Mouse (Mus musculus) CD8-positive naive resting alpha-beta T cell, adult 2 months (primary cell): ENCODE data around the gene Vmn1r65.
"Not testable (repeated sequence)": the region's sequence is repeated elsewhere in the genome, so short reads cannot be mapped to it uniquely, and the experiment has no call there.

Source experiments
- DNase-seq, 2 experiments: peaks; one replicate each; pipeline ENCODE4 v3.0.0; 2022; ENCODE audit warnings: low read depth in 2 of 2, low spot score in 2 of 2

Gene Vmn1r65

GRCm38 (mm10) chr7:6010910-6011309 is at the start of gene Vmn1r65:
TSS of gene Vmn1r65 (minus strand) at chr7:6011010.
- DNase-seq: no peak

- DNase-seq: no peak
Observed at GRCm38 (mm10) chr7:6044861-6045260, 34.1 kb upstream of the Vmn1r65 start, which contains the start of gene Nlrp4c. TSS of gene Nlrp4c (plus strand) at chr7:6045161.

- DNase-seq: not testable (repeated sequence)
Observed at GRCm38 (mm10) chr7:5982426-5982825, 28.4 kb downstream of the Vmn1r65 start.

- not testable (repeated sequence) for DNase-seq
Observed at GRCm38 (mm10) chr7:5972546-5972945, 38.3 kb downstream of the Vmn1r65 start.
